18 mouse cellular contexts compared by ENCODE assay signal in the genomic region with DNA sequence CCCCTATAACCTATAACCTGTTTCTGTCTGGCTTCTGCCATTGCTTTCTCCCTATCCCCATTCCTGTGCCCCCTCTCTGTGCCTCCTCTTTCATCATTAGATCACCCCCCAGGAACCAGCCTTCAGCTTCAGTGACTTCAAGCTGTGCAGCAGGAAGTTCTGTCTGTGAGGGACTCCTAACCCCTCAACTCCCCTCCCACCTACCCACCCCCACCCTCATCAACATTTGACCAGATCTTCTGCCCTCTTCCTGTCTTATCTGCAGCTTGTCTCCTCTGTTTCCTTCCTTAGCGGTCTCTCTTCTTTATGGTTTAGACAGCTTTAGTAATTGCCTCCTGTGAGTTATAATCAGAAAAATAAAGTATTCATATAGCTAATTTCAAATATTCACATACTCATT.
DNase-seq lines count a peak whose midpoint lies in the region; ATAC-seq lines count a peak whose summit lies in the region.
"Had no signal": no experiment of that assay in that cellular context is flagged by ENCODE, and none has a peak within 500 bp of the region (broad histone marks: within the 10 kb centered on the region; RNA-seq: fewer than 3 reads in every experiment).

No protein-coding gene starts in this region.

- DNase-seq in 416B (ENCODE audit: low read depth), result peak; percentile 80
- peak; percentile 57 for DNase-seq in CD4-positive helper T cell, adult 2 months (ENCODE audit: low read depth, low spot score)
- no peak for DNase-seq in lung, postnatal 25 days (ENCODE audit: low spot score)
- DNase-seq in urinary bladder, postnatal 25 days (ENCODE audit: low spot score), result no peak
- DNase-seq in urinary bladder, postnatal 4 days (ENCODE audit: low spot score in 2 of 2), result no peak
- DNase-seq: adrenal gland, postnatal 10 days; cerebellum, adult 11-12 months; cerebellum, postnatal 25 days; heart, adult 18-20 months; heart, postnatal 4 days; kidney, adult 18-20 months; lung, adult 2 months; lung, postnatal 4 days had no signal

- peak; percentile 88 for ATAC-seq in activated CD4-positive, CD25-positive, alpha-beta regulatory T cell, adult 4 months
- ATAC-seq in megakaryocyte, adult 5-6 weeks (ENCODE audit: poor library complexity, severe bottlenecking), result peak; percentile 51
- ATAC-seq: forebrain, embryonic 16.5 days; hindbrain, embryonic 16.5 days; liver, embryonic 12.5 days had no signal

Comparison
In these comparisons a context has a peak if more than half of its experiments do, and no peak if none do; other contexts are left out.
1. DNase-seq: peak in 416B (single experiment) and CD4-positive helper T cell, adult 2 months (single experiment); none in lung, postnatal 25 days (single experiment), urinary bladder, postnatal 25 days (single experiment) and urinary bladder, postnatal 4 days (0 of 2).